Mouse (Mus musculus) adrenal gland, postnatal 4 days (tissue): Measurements from ENCODE around the gene Tpp1. TPM values are rescaled to one million over a fixed set of nuclear protein-coding genes. Genes with fewer than 3 reads are reported as not detected.
"Not testable (repeated sequence)": the region's sequence is repeated elsewhere in the genome, so short reads cannot be mapped to it uniquely, and the experiment has no call there.

Source experiments
- DNase-seq, 2 experiments: peaks; one replicate each; pipeline ENCODE4 v3.0.0; 2021 to 2022; ENCODE audit warnings: low spot score in 2 of 2, mixed read lengths in 2 of 2
- total RNA-seq, 2 experiments: library from RNA; stranded (reverse); gene quantifications; 2 replicates each; pipeline ENCODE4 v1.2.3; 2021

Gene Tpp1
- total RNA-seq, 2 experiments from 2014 or later: 85.0 to 95.7 TPM

DNA sequence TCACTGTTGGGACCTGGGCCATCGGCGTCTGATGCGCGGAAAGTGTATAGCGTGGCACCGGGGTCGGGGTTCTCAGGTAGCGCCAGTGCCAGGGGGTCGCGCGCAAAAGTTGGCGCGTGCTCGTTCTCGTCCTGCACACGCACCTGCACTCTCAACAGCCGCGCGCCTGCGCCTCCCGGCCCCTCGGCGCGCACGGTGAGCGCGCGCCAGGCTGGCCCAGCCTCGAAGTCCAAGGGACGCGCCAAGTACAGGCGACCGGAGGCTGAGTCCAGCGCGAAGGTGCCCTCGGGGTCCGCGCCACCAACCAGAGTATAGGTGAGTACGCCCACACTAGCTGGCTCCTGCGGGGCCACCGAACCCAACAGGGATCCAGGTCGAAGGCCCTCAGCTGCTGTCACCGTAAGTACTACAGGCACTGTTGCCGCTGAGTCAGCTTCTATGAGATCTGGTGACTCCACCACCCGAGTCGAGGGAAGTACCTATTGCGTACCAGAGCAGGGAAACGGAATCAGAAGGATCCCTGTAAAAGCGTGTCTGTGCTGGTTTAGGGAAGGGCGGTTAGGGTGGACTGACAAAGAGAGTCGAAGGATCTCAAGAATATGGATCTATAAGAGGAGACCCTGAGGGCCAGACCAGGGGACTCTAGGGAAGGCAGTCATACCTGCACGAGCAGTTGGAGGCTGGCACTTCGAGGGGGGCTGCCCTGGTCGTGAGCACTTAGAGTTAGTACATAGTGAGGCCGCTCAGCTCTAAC is 10.7 kb upstream of the Tpp1 start:
- no peak for DNase-seq

DNA sequence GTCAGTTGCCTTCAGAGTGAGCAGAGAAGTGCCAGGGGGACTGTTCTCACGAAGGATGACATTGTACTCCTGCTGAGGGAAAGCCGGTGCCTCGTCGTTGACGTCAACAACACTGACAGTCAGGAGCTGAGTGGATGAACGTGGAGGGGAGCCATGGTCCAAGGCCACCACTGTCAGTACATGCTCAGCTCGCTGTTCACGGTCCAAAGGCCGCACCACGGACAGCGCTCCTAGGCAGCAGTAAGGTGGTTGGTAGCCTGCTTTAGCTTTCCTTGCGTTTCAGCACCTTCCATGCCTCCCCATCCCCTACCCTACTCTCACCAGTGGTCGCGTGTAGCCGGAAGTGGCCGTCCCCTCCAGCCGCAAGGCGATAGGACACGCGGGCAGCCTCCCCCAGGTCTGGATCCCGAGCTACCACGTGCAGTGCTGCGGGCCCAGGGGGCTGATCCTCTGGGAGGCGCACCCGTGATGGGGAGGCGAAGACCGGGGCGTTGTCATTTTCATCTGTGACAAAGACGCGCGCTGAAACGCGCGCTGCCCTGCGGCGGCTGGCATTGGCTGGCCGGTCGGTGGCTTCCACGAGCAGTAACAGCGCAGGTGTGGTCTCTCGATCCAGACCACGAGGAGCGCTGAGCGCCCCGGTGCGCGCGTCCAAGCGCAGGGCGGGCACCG is 9.9 kb upstream of the Tpp1 start:
- DNase-seq: no peak

DNA sequence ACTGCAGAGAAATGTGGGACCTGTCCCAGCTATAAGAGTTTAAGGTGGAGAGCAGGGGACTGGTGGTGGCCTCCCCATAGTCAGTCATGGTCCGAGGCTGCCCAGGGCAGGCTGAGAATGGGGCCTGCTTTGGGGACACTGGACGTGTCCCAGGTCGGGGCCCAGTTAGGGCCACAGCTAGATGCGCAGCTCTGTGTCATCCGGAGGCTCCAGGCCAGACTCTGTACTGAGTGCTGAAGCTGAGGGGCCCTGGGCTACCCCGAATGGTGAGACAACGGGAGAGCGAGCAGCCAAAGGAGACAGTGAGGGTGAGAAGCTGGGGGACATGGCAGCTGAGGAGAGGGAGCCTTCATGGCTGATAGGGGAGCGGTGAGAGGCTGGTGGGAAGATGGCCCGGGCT is 1.2 kb upstream of the Tpp1 start:
- no peak for DNase-seq

DNA sequence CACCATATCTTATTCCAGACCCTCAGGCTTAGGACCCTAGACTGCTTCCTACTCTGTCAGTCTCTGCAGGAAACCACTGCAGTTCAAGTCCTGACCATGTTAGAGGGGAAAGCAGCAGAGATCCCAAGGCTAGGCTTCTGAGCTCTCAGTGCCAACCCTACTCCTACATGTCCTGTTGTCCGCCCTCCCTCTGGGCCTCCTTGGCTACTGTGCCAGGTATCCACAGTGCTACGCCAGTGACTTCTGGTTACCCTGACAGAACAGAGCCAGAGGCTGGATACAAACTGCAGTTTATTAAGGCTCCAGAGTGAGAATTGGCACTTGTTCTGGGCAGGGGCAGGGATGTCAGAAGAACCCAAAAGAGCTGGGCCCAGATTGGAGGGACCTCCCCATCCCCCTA is 681 bp upstream of the Tpp1 start:
- no peak for DNase-seq

DNA sequence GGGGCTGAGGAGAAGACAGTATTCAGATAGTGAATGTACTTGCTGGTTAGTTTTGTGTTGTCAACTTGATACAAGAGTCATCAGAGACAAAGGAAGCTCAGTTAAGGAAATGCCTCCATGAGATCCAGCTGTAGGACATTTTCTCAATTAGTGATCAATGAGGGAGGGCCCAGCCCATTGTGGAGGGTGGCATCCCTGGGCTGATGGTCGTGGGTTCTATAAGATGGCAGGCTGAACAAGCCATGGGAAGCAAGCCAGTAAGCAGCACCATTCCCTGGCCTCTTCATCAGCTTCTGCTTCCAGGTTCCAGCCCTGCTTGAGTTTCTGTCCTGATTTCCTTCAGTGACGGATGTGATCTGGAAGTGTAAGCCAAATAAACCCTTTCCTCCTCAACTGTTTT is 4.3 kb downstream of the Tpp1 start:
- no peak for DNase-seq

DNA sequence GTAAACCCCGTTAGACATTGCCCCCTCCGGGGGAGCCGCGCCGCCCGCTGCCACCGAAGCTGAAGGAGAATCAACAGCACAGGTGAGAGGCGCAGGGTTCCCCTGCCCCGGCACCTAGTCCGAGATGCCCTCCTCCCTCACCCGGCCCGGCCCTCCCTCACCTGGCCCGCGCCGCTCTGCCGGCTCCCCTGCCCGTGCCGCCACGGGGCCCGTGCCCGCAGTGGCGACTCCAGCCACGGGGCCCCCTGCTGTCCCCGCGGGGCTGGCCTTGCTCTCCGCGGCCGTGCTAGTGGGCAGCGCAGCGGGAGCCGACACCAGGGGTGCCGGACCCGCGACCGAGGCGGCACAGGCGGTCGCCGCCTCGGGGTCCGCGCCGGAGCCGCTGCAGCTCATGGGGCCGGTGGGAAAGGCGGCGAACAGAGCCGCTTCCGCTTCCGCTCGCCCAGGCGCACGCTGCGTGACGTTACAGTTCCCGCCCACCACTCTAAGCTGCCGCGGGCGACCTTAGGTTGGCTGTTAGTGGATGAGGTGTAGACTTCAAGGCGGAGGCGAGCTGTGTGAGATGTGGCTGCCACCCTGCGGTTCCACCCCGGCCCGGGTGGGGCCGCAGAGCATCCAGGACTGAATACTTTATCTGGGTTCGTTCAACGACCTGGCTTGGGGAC is 8.0 kb downstream of the Tpp1 start, which contains the start of gene Taf10:
Gene Taf10 (minus strand): TSS at position 436 of the 665 bp plus-strand sequence.
- DNase-seq: peak; percentile 69 to 73

DNA sequence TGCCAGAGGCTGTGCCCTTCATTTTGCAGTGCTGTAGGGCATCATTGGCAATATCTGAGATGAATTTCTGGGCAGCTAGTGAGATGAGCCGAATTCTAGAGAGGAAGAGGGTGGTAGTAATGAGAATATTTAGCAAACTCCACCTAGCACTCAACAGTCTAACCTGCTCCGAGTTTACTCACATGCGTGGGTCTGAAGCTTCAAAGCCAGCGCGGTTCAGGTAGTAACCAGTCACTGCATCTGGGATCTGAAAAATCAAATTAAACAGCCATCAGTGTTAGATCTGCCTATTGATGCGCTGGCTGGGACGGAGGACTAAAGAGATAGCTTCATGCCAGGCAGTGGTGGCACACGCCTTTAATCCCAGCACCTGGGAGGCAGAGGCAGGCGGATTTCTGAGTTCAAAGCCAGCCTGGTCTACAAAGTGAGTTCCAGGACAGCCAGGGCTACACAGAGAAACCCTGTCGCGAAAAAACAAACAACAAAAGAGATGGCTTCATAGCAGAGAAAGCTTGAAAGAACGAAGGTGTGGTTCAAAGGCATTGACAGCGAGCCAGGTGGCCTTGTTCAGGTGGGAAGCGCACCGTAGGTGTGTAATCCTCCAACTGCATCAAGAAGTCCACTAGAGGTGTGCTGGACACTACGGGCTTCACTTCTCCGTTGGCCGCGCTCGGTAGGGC is 8.6 kb downstream of the Tpp1 start:
- DNase-seq: not testable (repeated sequence)

DNA sequence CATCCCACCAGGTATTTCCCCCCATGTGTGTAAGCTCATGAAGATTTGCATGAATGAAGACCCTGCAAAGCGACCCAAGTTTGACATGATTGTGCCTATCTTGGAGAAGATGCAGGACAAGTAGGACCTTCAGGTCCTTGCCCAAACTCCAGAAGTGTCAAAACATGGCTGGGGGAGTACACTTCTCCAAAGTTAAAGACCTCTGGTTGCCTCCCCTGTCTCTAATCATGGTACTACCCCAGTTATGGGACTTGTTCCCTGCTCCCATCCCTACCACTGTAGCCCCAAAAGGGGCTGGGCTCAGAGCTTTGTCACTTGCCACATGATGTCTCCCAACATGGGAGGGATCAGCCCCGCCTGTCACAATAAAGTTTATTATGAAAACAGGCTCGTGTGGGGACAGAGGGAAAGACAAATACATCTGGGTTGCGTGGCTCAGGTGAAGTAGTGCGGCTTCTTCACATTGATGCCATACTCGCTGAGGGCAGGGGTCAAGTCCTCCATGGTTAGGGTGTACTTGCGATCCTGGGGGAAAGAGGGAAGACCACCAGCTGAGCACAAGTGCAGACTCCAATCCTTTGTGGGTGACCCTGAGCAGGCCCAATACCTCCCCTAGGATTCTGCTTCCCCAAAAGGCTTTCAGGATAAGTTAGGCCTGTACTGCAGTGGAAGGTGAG is 9.4 kb downstream of the Tpp1 start:
- not testable (repeated sequence) for DNase-seq

DNA sequence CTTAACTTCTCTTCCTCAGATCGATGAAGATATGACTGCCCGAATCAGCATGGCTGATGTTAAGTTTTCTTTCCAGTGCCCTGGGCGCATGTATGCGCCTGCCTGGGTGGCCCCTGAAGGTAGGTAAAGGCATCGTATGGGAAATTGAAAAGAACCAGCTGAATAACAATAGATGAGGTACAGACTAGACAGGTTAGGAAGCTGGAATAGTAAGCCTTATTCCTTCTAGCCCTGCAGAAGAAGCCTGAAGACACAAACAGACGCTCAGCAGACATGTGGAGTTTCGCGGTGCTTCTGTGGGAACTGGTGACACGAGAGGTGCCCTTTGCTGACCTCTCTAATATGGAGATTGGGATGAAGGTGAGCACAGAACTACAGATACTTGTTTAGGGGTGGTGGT is 10.1 kb downstream of the Tpp1 start:
- no peak for DNase-seq

DNA sequence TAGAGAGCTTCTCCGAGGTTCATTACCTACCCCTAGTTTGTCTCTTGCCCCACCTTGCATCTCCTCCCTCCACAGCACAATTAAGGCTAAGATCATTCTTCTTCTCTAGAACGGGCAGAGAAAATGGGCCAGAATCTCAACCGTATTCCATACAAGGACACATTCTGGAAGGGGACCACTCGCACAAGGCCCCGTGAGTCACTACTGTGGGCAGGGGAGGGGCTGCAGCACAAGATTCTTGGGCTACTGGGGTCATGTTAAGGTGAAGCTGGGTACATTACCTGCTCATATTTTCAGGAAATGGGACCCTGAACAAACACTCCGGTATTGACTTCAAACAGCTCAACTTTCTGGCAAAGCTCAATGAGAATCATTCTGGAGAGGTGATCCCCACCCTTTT is 11.2 kb downstream of the Tpp1 start:
- no peak for DNase-seq

DNA sequence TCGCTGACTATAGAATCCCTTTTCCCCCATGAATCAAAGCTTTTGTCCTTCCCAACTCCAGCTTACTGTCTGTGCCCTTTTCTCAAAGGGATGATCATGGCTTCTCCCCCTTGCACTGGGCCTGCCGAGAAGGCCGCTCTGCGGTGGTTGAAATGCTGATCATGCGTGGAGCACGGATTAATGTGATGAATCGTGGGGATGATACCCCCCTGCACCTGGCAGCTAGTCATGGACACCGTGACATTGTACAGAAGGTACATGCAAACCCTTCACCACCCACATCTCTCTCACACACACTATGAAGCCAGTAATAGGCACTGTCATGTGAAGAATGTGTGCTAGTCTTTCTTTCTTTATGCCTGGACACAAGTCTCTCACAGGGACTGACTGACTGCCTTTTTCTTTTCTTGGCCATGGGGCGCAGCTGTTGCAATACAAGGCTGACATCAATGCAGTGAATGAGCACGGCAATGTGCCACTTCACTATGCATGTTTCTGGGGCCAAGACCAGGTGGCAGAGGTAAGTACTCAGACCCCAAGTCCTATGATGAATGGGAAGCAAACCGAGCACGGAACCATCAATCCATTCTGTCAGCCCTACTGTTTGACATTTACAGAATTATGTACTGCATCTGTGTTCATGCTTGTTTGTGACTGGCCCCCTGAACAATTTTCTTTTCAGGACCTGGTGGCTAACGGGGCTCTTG is 11.8 kb downstream of the Tpp1 start:
- no peak for DNase-seq

DNA sequence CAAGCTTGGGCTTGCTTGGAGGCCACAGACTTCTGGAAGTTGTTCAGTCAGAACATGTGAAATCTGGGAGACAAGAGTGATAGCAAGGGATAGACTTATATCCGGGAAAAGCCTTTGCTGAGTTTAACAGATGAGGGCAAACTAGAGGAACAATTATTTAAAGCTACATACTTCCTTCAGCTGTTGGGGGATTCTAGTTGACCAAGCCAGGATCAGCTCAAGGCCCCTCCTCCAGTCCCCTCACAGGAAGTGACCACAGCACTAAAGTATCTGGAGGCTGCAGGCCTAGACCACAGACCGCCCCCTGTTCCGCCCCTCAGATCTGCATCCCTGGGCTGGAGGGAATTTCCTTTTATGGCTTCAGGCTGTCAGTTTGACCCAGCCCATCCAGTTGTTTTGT is 13.1 kb downstream of the Tpp1 start:
- no peak for DNase-seq

DNA sequence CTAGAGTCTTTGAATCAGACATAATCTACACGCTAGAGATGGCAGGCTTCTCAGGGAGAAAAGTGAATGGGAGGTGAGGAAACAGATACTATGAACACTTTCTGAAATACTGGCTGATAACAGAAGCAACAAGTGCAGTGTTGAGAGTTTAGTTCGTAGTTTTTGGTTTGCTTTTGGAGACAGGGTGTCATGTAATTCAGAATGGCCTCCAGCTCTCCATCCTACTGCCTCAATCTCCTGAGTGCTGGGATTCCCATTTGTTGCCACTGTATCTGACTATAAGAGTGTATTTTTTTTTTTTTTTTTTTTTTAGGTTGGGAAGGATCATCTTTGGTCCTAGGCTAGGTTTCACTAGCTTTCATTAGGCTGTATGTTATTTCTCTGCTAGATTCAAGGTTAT is 13.7 kb downstream of the Tpp1 start:
- DNase-seq: no peak

DNA sequence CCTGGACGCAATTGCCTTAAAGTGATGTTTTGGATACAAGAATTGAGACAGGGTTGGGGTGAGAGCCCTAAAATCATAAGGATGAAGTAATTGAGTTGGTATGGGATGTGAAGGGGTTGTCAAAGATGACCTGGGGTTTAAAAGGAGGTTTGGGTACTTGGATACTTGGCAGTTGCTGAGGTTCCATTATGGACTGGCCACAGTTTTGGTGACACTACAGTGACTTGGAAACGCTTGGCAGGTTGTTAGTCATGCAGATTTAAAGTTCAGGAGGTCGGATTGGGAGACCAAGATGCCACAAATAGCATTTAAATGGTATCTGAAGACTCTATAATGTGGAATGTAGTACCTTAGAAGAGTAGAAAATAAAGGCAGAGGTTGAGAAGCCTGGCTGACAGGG is 14.4 kb downstream of the Tpp1 start:
- no peak for DNase-seq

DNA sequence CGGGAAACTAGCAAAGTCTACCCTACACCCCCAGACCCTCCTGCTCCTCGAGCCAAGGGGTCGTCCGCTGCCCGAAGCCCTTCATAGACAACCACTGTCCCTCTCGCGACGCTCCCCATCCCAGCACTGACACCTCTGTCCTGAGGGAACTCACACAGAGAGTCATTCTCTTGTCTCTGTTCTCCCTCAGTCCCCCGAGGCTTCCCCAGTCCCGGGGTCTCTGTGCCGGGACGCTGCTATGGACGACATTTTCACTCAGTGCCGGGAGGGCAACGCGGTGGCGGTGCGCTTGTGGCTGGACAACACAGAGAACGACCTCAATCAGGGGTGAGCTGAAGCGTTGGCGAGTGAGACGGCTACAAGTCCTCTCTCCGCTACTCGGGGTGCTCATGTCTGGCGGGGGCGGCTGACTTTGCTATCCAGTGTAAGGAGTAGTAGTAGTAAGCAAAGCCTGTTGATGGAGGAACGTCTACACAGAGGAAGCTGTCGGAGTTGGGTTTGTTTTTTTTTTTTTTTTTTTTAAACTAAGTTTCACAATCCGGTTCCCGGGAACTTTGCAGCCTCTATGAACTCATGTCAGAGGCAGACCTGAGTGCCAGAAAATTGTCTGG is 15.0 kb downstream of the Tpp1 start, which contains the start of gene Rrp8:
Gene Rrp8 (minus strand): TSS at position 475 of the 611 bp plus-strand sequence.
- DNase-seq: no peak

DNA sequence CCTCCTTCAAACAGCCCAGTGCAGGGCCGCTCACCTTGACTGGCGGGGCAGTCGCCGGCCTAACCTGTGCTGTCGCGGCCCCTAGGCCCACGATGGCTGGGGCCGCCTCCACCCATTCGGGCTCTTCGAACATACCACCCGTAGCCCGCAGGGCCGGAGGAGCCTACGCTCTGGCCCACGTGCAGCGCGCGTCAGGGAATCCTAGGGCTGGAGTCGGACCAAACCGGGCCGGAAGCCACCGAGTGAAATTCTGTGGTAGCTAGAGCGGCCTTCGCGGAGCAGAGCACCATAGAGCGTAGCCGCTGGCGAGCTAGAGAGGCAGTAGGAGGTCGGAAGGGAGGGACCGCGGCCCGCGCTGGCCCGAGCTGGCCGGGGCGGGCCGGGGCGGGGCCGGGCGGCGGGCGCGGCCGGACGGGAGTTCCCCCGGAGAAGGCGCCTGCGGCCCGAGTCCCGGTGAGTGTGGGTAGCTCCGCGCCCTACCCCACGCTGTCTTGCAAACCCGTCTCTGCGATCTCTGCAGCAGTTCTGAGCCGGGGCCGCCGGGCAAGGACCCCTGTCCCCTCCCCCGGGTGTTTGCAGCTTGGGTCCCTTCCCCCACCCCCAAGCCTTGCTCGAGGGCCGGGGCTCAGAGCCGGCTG is 15.7 kb downstream of the Tpp1 start, which contains the start of gene Ilk:
Gene Ilk (plus strand): TSS at position 329 of the 638 bp plus-strand sequence.
- peak; percentile 75 to 84 for DNase-seq

DNA sequence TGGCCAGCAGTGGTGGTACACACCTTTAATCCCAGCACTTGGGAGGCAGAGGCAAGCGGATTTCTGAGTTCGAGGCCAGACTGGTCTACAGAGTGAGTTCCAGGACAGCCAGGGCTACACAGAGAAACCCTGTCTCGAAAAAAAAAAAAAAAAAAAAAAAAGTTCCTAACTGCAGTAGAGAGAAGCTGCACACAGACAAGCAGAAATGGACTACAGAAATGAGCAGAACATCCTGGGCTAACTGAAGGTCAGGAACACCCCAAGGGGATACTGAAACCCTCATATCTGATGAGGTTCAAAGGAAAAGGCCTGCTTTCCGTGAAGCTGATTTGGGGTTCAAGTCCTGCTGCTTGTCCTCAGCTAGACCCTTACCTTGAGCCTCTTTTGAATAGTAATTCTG is 16.6 kb downstream of the Tpp1 start:
- not testable (repeated sequence) for DNase-seq

DNA sequence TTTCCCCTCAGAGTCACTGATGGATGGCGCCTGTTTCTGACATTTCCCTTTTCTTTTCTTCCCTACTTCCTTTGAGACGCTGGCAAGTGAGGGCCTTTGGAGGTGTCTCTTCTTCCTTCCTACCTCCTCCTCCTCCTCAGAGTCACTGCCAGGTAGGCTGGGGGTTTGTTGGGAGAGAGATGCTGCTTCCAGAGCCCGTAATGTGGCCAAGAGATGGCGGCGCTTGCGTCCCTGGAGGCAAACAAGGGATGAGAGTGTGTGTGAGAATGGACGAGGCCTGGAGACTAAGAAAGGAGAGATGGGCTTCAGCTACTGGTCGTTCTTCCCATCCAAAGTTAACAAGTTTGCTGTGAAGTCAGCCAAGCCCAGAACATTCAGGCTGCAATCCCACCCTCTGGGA is 17.2 kb downstream of the Tpp1 start:
- no peak for DNase-seq

DNA sequence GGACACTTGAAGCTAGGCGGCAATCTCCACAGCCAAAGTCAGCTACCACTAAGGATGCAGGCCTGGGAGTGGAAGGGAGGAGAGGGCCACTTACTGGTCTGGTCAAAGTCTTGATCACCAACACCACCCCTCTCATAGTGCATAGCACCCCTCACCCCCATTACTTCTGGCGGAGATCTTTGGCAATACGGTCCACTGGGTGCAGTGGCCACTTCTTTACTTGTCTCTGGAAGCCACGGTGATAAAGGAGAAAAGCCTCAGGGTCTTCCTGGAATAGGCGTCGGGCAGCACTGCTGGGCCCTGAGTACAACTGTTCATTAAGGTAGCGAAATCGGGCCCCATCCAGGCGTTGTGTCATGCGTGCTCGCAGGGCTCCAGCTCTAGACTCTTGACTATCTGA is 18.2 kb downstream of the Tpp1 start:
- DNase-seq: no peak
